Mouse (Mus musculus): ENCODE data around the gene Plekha7. TPM values are rescaled to one million over a fixed set of nuclear protein-coding genes. Genes with fewer than 3 reads are reported as not detected.

Gene Plekha7
- total RNA-seq, 2 experiments from 2014 or later, result 0.71 to 1.5 TPM

- DNase-seq (ENCODE audit: low spot score), result no peak
Observed at GRCm38 (mm10) chr7:116222288-116223009, 85.7 kb downstream of the Plekha7 start.

- no peak for DNase-seq (ENCODE audit: low spot score)
Observed at GRCm38 (mm10) chr7:116221883-116222282, 86.3 kb downstream of the Plekha7 start.

- DNase-seq (ENCODE audit: low spot score), result no peak
Observed at GRCm38 (mm10) chr7:116220103-116220707, 88.0 kb downstream of the Plekha7 start.

- DNase-seq (ENCODE audit: low spot score), result no peak
Observed at GRCm38 (mm10) chr7:116217747-116218146, 90.4 kb downstream of the Plekha7 start.

- no peak for DNase-seq (ENCODE audit: low spot score)
Observed at GRCm38 (mm10) chr7:116211904-116212303, 96.3 kb downstream of the Plekha7 start.

- no peak for DNase-seq (ENCODE audit: low spot score)
Observed at GRCm38 (mm10) chr7:116209926-116210631, 98.1 kb downstream of the Plekha7 start.

GRCm38 (mm10) chr7:116208880-116209279 lies 99.3 kb downstream of the Plekha7 start:
- DNase-seq (ENCODE audit: low spot score), result no peak

GRCm38 (mm10) chr7:116206806-116207571 lies 101.2 kb downstream of the Plekha7 start:
- DNase-seq (ENCODE audit: low spot score), result no peak

- no peak for DNase-seq (ENCODE audit: low spot score)
Observed at GRCm38 (mm10) chr7:116205451-116205850, 102.7 kb downstream of the Plekha7 start.

GRCm38 (mm10) chr7:116202033-116202681 lies 106.0 kb downstream of the Plekha7 start:
- DNase-seq (ENCODE audit: low spot score), result no peak

GRCm38 (mm10) chr7:116200951-116201351 lies 107.2 kb downstream of the Plekha7 start:
- DNase-seq (ENCODE audit: low spot score), result no peak

GRCm38 (mm10) chr7:116200544-116200943 lies 107.6 kb downstream of the Plekha7 start:
- no peak for DNase-seq (ENCODE audit: low spot score)

- no peak for DNase-seq (ENCODE audit: low spot score)
Observed at GRCm38 (mm10) chr7:116198902-116199301, 109.3 kb downstream of the Plekha7 start.

GRCm38 (mm10) chr7:116198407-116198806 lies 109.8 kb downstream of the Plekha7 start:
- DNase-seq (ENCODE audit: low spot score), result no peak

- no peak for DNase-seq (ENCODE audit: low spot score)
Observed at GRCm38 (mm10) chr7:116196974-116197679, 111.0 kb downstream of the Plekha7 start.

- no peak for DNase-seq (ENCODE audit: low spot score)
Observed at GRCm38 (mm10) chr7:116194996-116195395, 113.2 kb downstream of the Plekha7 start.

- no peak for DNase-seq (ENCODE audit: low spot score)
Observed at GRCm38 (mm10) chr7:116192966-116193365, 115.2 kb downstream of the Plekha7 start.

- DNase-seq (ENCODE audit: low spot score), result no peak
Observed at GRCm38 (mm10) chr7:116192096-116192595, 116.0 kb downstream of the Plekha7 start.

- DNase-seq (ENCODE audit: low spot score), result no peak
Observed at GRCm38 (mm10) chr7:116191138-116191537, 117.0 kb downstream of the Plekha7 start.

- DNase-seq (ENCODE audit: low spot score), result no peak
Observed at GRCm38 (mm10) chr7:116189708-116190107, 118.5 kb downstream of the Plekha7 start.
